Mouse (Mus musculus): ENCODE data around the gene Bcar1.

DNA sequence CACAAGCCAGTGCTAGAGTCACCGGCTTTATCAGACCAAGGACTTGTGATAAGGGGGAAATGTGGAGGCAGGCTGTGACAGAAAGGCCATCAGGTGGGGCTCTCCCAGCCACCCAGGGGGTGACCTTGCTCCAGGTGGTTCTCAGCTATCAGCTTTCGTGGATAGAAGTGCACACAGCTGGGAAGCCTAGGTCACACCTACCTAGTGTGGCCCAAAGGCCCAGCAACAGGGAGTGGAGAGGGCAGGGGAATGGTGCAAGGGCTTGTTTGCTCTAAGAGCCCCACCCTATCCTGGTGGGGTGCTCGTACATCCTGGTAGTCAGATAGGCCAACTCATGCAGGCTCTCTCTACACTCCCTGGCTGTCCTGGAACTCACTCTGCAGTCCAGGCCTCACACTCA lies 38.4 kb downstream of the Bcar1 start:
- no peak for TF ChIP-seq USF1 (IDR thresholded peaks at IDR 0.05; ENCODE audit: low read depth)
- TF ChIP-seq CTCF (IDR thresholded peaks at IDR 0.05; ENCODE audit: control insufficient read depth, insufficient read depth, insufficient read length): no peak
- no peak for TF ChIP-seq CEBPB (IDR thresholded peaks at IDR 0.05; ENCODE audit: low read depth)
- no peak for TF ChIP-seq MYOD1 (IDR thresholded peaks at IDR 0.05; ENCODE audit: control insufficient read depth, insufficient read length, low read depth)
- no peak for TF ChIP-seq MYOG (IDR thresholded peaks at IDR 0.05; ENCODE audit: control insufficient read depth, extremely low read depth, insufficient read length)
